Mouse (Mus musculus): Measurements from ENCODE around the gene Kcnj4.

The Kcnj4 gene

GRCm38 (mm10) chr15:79504707-79505452, at the start of gene Kcnj4:
TSS of gene Kcnj4 (minus strand) at chr15:79505241.
- no peak for DNase-seq

GRCm38 (mm10) chr15:79552566-79552965, 47.5 kb upstream of the Kcnj4 start:
- DNase-seq, result no peak

- DNase-seq, result no peak
Observed at GRCm38 (mm10) chr15:79548226-79548625, 43.2 kb upstream of the Kcnj4 start.

- DNase-seq, result peak in 1 of 2 experiments; percentile 49
Observed at GRCm38 (mm10) chr15:79547289-79547820, 42.3 kb upstream of the Kcnj4 start.

GRCm38 (mm10) chr15:79546410-79547288, 41.6 kb upstream of the Kcnj4 start, which contains the start of gene Ddx17:
TSS of gene Ddx17 (minus strand) at chr15:79546741.
- DNase-seq, result peak; percentile 95 to 99

GRCm38 (mm10) chr15:79545921-79546399, 40.9 kb upstream of the Kcnj4 start:
- DNase-seq, result peak in 1 of 2 experiments; percentile 65

GRCm38 (mm10) chr15:79545496-79545895, 40.5 kb upstream of the Kcnj4 start:
- DNase-seq, result no peak

GRCm38 (mm10) chr15:79543968-79544367, 38.9 kb upstream of the Kcnj4 start:
- no peak for DNase-seq

GRCm38 (mm10) chr15:79533796-79534195, 28.8 kb upstream of the Kcnj4 start:
- DNase-seq, result no peak

GRCm38 (mm10) chr15:79529935-79530334, 24.9 kb upstream of the Kcnj4 start:
- DNase-seq, result no peak

- no peak for DNase-seq
Observed at GRCm38 (mm10) chr15:79527991-79528639, 23.1 kb upstream of the Kcnj4 start.

- peak; percentile 67 to 79 for DNase-seq
Observed at GRCm38 (mm10) chr15:79527192-79527591, 22.2 kb upstream of the Kcnj4 start.

GRCm38 (mm10) chr15:79525979-79526768, 21.1 kb upstream of the Kcnj4 start:
- DNase-seq, result no peak

GRCm38 (mm10) chr15:79525564-79525963, 20.5 kb upstream of the Kcnj4 start:
- DNase-seq, result no peak

GRCm38 (mm10) chr15:79519400-79520220, 14.6 kb upstream of the Kcnj4 start:
- no peak for DNase-seq

GRCm38 (mm10) chr15:79518571-79518970, 13.5 kb upstream of the Kcnj4 start:
- no peak for DNase-seq

- DNase-seq, result no peak
Observed at GRCm38 (mm10) chr15:79517710-79518109, 12.7 kb upstream of the Kcnj4 start.

GRCm38 (mm10) chr15:79516171-79517096, 11.4 kb upstream of the Kcnj4 start, which contains the start of gene Kdelr3:
TSS of gene Kdelr3 (plus strand) at chr15:79516411.
- DNase-seq, result peak; percentile 23 to 41

GRCm38 (mm10) chr15:79513940-79514339, 8.9 kb upstream of the Kcnj4 start:
- no peak for DNase-seq

Measured in cerebellum, adult 18-20 months (tissue).